Mouse (Mus musculus) E14TG2a.4 (cell line): ENCODE measurements around the gene Ptprc.

Experiments used
- H3K27me3 ChIP-seq: 2 replicates; pipeline ENCODE4 v1.6.1; 2014; ENCODE audit warnings: low read length, control low read depth; ENCODE audit not compliant: insufficient read depth
- H3K36me3 ChIP-seq: 2 replicates; pipeline ENCODE4 v1.6.1; 2014; ENCODE audit warnings: low read length, control low read depth; ENCODE audit not compliant: insufficient read depth
- H3K4me1 ChIP-seq: replicated peaks from 2 replicates; pipeline ENCODE4 v1.6.1; 2014; ENCODE audit warnings: low read depth, low read length, control low read depth
- H3K4me3 ChIP-seq: replicated peaks from 2 replicates; pipeline ENCODE4 v1.5.1; 2014; ENCODE audit warnings: mild to moderate bottlenecking, low read length
- H3K9me3 ChIP-seq: 2 replicates; pipeline ENCODE4 v1.6.1; 2014; ENCODE audit warnings: low read length, control low read depth
- CTCF ChIP-seq: conservative IDR thresholded peaks from 2 replicates; pipeline ENCODE4 v1.5.1; 2014; ENCODE audit warnings: low read length
- NANOG ChIP-seq: IDR thresholded peaks from 2 replicates; pipeline ENCODE4 v1.6.1; 2014; ENCODE audit warnings: borderline replicate concordance, low read length, mixed read lengths
- POU5F1 ChIP-seq: IDR thresholded peaks from 2 replicates; pipeline ENCODE4 v1.6.1; 2014; ENCODE audit warnings: low read length, borderline replicate concordance

Gene Ptprc

DNA sequence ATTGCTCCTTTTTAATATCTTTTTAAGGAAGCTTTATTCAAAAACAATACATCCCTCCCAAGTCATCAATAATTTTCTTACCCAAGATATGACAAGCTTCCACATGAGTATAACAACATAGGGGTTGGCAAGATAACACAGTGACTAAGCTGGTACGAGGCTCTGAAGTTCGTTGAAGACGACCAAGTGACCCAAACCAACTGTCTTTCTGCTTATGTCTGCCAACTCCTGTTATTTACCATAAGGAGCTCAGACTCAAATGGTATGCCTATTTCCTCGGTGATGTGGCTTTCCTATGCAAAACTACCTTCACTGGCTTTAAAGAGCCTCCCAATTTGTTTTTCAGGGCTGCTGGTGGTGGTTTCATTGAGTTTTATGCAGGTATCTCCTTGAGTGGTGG, at the start of gene Ptprc:
Gene Ptprc, minus strand, starts transcription at position 215 of the 400 bp plus-strand sequence.
- H3K4me3 ChIP-seq, result no peak within 1 kb of the TSS
- no peaks in the 10 kb centered on the region for H3K36me3 ChIP-seq
- no peaks in the 10 kb centered on the region for H3K9me3 ChIP-seq
- H3K27me3 ChIP-seq, result no peaks in the 10 kb centered on the region
- 0 out of 2 replicates have a peak, but pooled peaks cover 5% of the 10 kb centered on the region for H3K4me1 ChIP-seq
- TF ChIP-seq CTCF, result no peak
- no peak for TF ChIP-seq POU5F1
- TF ChIP-seq NANOG, result no peak

DNA sequence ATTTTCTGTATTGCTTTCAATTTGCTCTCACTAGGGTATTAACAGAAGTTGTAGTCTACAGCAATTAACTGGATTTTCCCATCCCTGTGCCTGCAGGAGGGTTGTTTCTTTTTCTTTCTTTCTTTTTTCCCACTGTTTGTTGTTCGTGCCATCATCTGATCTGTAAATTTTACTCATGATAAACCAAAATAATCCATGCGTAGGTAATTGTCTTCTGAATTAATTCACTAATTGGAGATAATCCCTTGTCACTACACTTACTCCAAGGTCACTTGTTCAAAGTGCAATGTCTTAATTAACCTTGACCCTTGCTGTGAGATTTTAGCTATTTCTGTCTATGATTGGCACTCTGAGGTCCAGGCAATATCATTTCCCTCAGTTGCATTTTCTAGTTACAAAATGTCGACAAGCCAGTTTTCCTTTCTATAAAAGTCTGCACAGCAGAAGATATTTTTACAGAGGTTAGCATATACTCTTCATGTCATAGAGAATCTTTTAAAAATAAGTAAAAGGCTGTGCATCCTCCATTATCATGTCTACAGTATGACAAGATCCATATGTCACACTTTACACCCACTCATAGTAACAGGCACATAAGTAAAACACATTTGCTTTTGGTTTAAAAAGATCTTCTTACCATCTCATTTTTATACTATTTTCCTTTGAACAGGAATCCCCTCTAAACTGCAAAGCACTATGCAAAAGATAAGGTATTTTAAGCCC, 39.4 kb upstream of the Ptprc start:
- Histone ChIP-seq H3K9me3 (no peaks in the 10 kb centered on the region), H3K36me3 (no peaks in the 10 kb centered on the region), H3K4me3 (no peak overlapping the region), H3K4me1 (no peaks in the 10 kb centered on the region), H3K27me3 (no peaks in the 10 kb centered on the region)
- no peak for TF ChIP-seq CTCF
- TF ChIP-seq POU5F1, result no peak
- TF ChIP-seq NANOG, result no peak

DNA sequence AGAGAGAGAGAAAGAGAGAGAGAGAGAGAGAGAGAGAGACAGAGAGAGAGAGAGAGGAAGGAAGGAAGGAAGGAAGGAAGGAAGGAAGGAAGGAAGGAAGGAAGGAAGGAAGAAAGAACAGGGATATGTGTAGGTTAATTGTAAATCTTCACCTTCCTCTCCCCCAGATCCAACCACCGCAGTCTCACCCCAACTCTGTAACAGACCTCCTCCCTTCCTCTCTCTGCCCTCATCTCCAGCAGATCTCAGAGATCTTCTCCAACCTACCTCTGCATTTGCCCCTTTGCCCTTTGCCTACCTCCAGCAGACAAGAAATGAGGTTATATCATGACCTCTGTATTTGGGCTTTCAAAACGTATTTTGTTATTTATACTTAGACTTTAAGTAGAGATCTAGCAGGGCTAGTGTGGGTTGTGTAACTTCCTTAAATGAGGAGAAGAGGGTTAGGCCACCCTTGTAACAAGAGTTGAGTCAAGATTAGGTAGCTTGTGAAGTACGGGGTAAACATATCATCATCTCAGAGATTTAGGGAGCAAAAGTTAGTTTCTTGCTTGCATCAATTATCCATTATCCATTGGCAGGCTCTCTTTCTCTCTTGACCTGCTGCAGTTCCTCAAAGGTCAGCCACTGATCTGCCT, 35.0 kb upstream of the Ptprc start:
- H3K27me3 ChIP-seq, result no peaks in the 10 kb centered on the region
- H3K4me1 ChIP-seq, result peaks cover 9% of the 10 kb centered on the region
- H3K4me3 ChIP-seq, result no peak overlapping the region
- no peaks in the 10 kb centered on the region for H3K9me3 ChIP-seq
- TF ChIP-seq NANOG, result no peak
- no peak for TF ChIP-seq POU5F1
- TF ChIP-seq CTCF, result no peak
- H3K36me3 ChIP-seq, result no peaks in the 10 kb centered on the region

DNA sequence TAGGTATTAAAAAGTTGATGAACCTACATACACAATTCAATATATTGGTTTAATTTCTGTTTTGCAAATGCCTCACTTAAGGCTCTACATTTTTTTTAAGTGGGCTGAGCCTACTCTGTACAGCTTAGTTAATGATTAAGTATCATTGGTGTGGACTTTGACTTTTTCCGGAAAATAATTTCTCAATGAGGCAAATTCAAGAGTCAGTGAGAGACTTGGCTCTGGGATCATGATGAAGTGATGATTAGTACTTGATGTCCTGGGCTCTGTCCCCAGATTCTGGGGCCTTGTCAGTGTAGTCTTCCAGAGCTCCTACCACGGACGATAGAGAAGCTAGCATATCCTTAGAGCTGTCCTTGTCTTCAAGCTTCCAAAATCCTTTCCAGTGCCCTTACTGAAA, 34.2 kb upstream of the Ptprc start:
- TF ChIP-seq CTCF (no peak), POU5F1 (no peak), NANOG (no peak)
- Histone ChIP-seq H3K9me3 (no peaks in the 10 kb centered on the region), H3K36me3 (no peaks in the 10 kb centered on the region), H3K4me3 (no peak overlapping the region), H3K27me3 (no peaks in the 10 kb centered on the region), H3K4me1 (peaks cover 12% of the 10 kb centered on the region)

DNA sequence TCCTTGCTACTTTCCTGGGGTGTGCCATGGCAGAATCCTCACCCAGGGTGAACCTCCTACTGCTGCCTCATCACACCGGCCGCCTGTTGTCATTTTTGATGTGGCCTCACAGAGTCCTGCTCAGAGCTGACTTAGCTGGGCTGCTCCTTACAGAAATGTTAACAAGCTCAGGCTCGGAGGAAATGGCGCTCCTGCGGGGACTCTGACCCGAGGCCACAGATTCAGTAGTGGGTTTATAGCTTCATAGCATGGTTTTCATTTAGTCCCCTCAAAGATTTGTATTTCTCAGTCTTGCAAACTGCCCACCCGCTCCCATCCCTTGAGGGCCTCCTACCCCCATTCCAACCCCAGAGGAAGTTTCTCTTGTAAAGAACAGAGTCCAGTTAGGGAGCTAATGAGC, 30.5 kb upstream of the Ptprc start:
- TF ChIP-seq CTCF (no peak), NANOG (0 out of 2 replicates have a peak, but pooled peaks have one; percentile 23)
- Histone ChIP-seq H3K27me3 (no peaks in the 10 kb centered on the region), H3K4me3 (no peak overlapping the region), H3K9me3 (no peaks in the 10 kb centered on the region), H3K36me3 (no peaks in the 10 kb centered on the region), H3K4me1 (peaks cover 12% of the 10 kb centered on the region)

DNA sequence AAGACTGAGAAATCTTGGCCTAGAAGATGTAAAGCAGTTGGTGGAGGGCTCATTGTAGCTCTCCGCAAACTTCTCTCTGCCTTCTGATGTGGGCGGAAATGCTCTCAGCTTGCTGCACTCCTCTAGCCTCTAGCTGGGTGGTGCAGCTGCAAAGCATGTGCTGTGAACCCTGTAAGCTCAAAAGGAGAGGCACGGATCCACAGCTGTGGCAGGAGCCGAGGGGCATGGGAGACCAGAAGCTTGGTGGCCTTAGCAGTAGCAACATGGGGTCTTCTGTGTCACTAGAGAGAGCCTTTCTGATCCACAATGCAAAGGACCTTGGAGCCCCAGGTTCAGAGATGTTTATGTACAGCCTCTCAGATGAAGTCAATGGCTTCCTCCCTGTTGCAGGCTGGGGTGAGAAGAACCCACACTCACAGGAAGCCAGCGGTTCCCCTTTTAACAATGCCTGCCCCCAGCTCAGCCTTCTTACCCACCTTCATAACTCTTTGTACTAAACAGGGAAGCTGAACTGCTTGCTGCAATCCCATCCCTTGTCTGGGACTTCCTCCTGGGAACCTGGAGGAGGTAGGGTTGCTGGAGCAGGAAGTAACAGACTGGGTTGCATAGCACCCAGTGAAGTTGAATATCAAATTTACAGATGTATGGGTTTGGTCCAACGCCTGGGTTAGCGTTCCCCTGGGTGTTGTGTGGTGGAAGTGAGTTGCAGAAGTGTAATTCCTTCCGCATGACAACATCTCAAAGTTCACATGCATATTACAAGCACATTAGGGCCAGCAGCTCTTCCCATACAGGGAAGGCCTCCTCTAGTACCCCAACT, 16.4 kb upstream of the Ptprc start:
- H3K4me1 ChIP-seq, result no peaks in the 10 kb centered on the region
- H3K4me3 ChIP-seq, result no peak overlapping the region
- TF ChIP-seq NANOG (no peak), CTCF (no peak), POU5F1 (no peak)
- no peaks in the 10 kb centered on the region for H3K36me3 ChIP-seq
- no peaks in the 10 kb centered on the region for H3K9me3 ChIP-seq
- no peaks in the 10 kb centered on the region for H3K27me3 ChIP-seq

DNA sequence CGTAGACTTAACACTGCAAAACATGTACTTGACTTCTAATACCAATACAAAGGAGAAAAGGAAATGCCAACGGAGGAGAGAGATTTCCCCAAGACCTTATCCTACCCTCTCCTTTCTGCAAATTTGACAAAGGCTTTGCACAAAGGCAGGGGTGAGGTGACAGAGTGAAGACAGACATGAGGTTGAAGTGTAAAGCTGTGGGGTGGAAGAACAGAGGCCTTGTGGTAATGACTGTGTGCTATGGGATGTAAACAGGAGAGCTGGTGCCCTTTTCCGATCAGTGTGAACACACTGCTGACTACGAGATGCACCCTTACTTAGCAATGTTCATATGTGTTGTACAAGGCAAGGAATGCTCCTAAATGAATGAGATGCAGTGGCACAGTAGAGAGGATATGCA, 12.6 kb upstream of the Ptprc start:
- Histone ChIP-seq H3K27me3 (no peaks in the 10 kb centered on the region), H3K36me3 (no peaks in the 10 kb centered on the region), H3K4me3 (no peak overlapping the region), H3K4me1 (no peaks in the 10 kb centered on the region), H3K9me3 (no peaks in the 10 kb centered on the region)
- TF ChIP-seq CTCF (no peak), NANOG (no peak), POU5F1 (no peak)

DNA sequence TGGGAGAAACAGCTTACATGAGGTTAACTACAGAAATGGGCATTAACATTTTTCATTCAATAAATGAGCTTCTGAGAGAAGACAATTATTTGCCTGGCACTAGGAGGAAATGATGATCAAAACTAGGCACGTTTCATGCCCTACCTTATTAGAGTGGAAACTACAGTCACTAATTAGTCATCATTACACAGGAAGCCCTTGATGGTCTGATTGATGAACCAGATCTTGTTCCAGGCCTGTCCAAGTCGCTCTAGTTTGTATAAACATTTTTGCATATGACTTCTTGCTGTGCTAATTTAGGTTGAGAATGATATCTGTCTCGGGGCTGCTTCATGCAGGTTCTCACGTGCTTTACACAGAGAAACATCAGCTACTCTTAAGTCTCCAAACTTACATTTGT, 10.4 kb upstream of the Ptprc start:
- TF ChIP-seq CTCF, result no peak
- no peak for TF ChIP-seq POU5F1
- TF ChIP-seq NANOG, result no peak
- Histone ChIP-seq H3K4me1 (no peaks in the 10 kb centered on the region), H3K36me3 (no peaks in the 10 kb centered on the region), H3K27me3 (no peaks in the 10 kb centered on the region), H3K4me3 (no peak overlapping the region), H3K9me3 (no peaks in the 10 kb centered on the region)
